Mouse (Mus musculus) midbrain, postnatal 0 days (tissue): Measurements from ENCODE around the gene Phf13. TPM values are rescaled to one million over a fixed set of nuclear protein-coding genes. Genes with fewer than 3 reads are reported as not detected.

ENCODE experiments used
- ATAC-seq: fragments of 200-750 bp; cut with Nextera tagmentation; 2 replicates; pipeline ENCODE4 v1.8.0; 2017; ENCODE audit warnings: moderate number of reproducible peaks, mild to moderate bottlenecking, moderate TSS enrichment, moderate library complexity; ENCODE audit not compliant: low FRiP score
- DNase-seq: peaks from one replicate; pipeline ENCODE4 v3.0.0-alpha.2; 2015; ENCODE audit warnings: low spot score
- H3K27ac ChIP-seq: fragments of 300-500 bp; sonication (generic); 2 replicates; pipeline ENCODE4 v1.5.1; 2014; ENCODE audit warnings: low read depth, mild to moderate bottlenecking, low read length, mixed read lengths
- H3K27me3 ChIP-seq: fragments of 300-500 bp; sonication (generic); 2 replicates; pipeline ENCODE4 v1.6.1; 2014; ENCODE audit warnings: low read length, control low read depth, mixed read lengths; ENCODE audit not compliant: insufficient read depth
- H3K36me3 ChIP-seq: fragments of 300-500 bp; sonication (generic); 2 replicates; pipeline ENCODE4 v1.6.1; 2014; ENCODE audit warnings: low read length, control low read depth, mixed read lengths; ENCODE audit not compliant: insufficient read depth
- H3K4me1 ChIP-seq: fragments of 300-500 bp; sonication (generic); 2 replicates; pipeline ENCODE4 v1.6.1; 2014; ENCODE audit warnings: mild to moderate bottlenecking, control low read depth, antibody characterized with exemption, low read length, mixed read lengths; ENCODE audit not compliant: insufficient read depth
- H3K4me2 ChIP-seq: fragments of 300-500 bp; sonication (generic); 2 replicates; pipeline ENCODE4 v1.6.1; 2014; ENCODE audit warnings: low read depth, mild to moderate bottlenecking, low read length, mixed read lengths; ENCODE audit not compliant: poor library complexity, severe bottlenecking
- H3K4me3 ChIP-seq: fragments of 300-500 bp; sonication (generic); 2 replicates; pipeline ENCODE4 v1.5.1; 2014; ENCODE audit warnings: low read depth, mild to moderate bottlenecking, low read length, moderate library complexity
- H3K9ac ChIP-seq: fragments of 300-500 bp; sonication (generic); replicated peaks from 2 replicates; pipeline ENCODE4 v1.6.1; 2014; ENCODE audit warnings: mild to moderate bottlenecking, low read length, moderate library complexity, mixed read lengths; ENCODE audit not compliant: poor library complexity, severe bottlenecking
- H3K9me3 ChIP-seq: fragments of 300-500 bp; sonication (generic); 2 replicates; pipeline ENCODE4 v1.6.1; 2016; ENCODE audit warnings: low read length, control low read depth
- CTCF ChIP-seq: IDR thresholded peaks from 2 replicates; pipeline ENCODE4 v1.5.1; 2016; ENCODE audit warnings: antibody characterized with exemption, mild to moderate bottlenecking
- WGBS: fragments of 180-500 bp; shearing (Covaris S2); extraction: QIAGEN DNeasy Blood & Tissue Kit; methylation state at CpG from one replicate; pipeline ENCODE4 v1.1.7; 2014; 5-methylcytosine and 5-hydroxymethylcytosine counted together
- polyA plus RNA-seq: library from polyadenylated mRNA; unstranded; fragments of >200 nt; fragmentation: Nextera tagmentation; extraction: Ambion mirVana; gene quantifications from 2 replicates; pipeline ENCODE4 v1.2.1, GENCODE M21; 2015
- total RNA-seq: library from RNA; depleted of rRNA; stranded (reverse); fragments of >200 nt; gene quantifications from 2 replicates; pipeline ENCODE4 v1.2.3, GENCODE M21; 2014

The Phf13 gene
- total and polyA plus RNA-seq, 2 experiments from 2014 or later: 16.6 to 18.3 TPM

GRCm38 (mm10) chr4:152010707-152011134, 14.7 kb upstream of the Phf13 start:
- TF ChIP-seq CTCF: no peak
- peak overlapping the region; percentile 64; the same call in 1 of the 2 replicates for H3K9ac ChIP-seq
- H3K27me3 ChIP-seq: peaks cover 21% of the 10 kb centered on the region
- H3K4me3 ChIP-seq: peak overlapping the region; percentile 58
- peaks cover 11% of the 10 kb centered on the region; the same call in 1 of the 2 replicates for H3K4me1 ChIP-seq
- no peak overlapping the region for H3K27ac ChIP-seq
- ATAC-seq (no peak), DNase-seq (no peak)
- H3K36me3 ChIP-seq: peaks cover 11% of the 10 kb centered on the region
- H3K4me2 ChIP-seq: peak overlapping the region; percentile 99
- H3K9me3 ChIP-seq: no peaks in the 10 kb centered on the region
- 8% methylated on average over 13 of the region's 13 CpGs for WGBS

- no peak for DNase-seq
- H3K27ac ChIP-seq: no peak overlapping the region
- ATAC-seq: no peak
Observed at GRCm38 (mm10) chr4:152010091-152010706, 14.1 kb upstream of the Phf13 start.

GRCm38 (mm10) chr4:152009076-152010051, 13.3 kb upstream of the Phf13 start:
- peak overlapping the region; percentile 77 for H3K27ac ChIP-seq
- under 1% methylated on average over 91 of the region's 115 CpGs for WGBS
- DNase-seq: peak; percentile 65

More at GRCm38 (mm10) chr4:152010091-152010706, 14.1 kb upstream of the Phf13 start:
- Histone ChIP-seq H3K4me1 (peaks cover 11% of the 10 kb centered on the region; the same call in 1 of the 2 replicates), H3K4me3 (peak overlapping the region; percentile 58), H3K36me3 (peaks cover 6% of the 10 kb centered on the region), H3K4me2 (peak overlapping the region; percentile 99), H3K27me3 (peaks cover 21% of the 10 kb centered on the region), H3K9me3 (no peaks in the 10 kb centered on the region), H3K9ac (peak overlapping the region; percentile 64; the same call in 1 of the 2 replicates)
- WGBS: 1% methylated on average over 10 of the region's 10 CpGs
- no peak for TF ChIP-seq CTCF

GRCm38 (mm10) chr4:152008622-152009075, 12.6 kb upstream of the Phf13 start, which contains the start of gene Klhl21:
Gene Klhl21, plus strand, starts transcription at chr4:152008803.
- Histone ChIP-seq H3K4me2 (peak within 1 kb of the TSS; percentile 99), H3K4me1 (peaks cover 11% of the 10 kb centered on the region; the same call in 1 of the 2 replicates), H3K4me3 (peak within 1 kb of the TSS; percentile 58), H3K9me3 (no peaks in the 10 kb centered on the region), H3K27ac (peak within 1 kb of the TSS; percentile 77), H3K36me3 (no peaks in the 10 kb centered on the region), H3K9ac (peak within 1 kb of the TSS; percentile 64), H3K27me3 (peaks cover 21% of the 10 kb centered on the region)
- DNase-seq (peak; percentile 96), ATAC-seq (peak; percentile 86)
- no peak for TF ChIP-seq CTCF
- under 1% methylated on average over 45 of the region's 45 CpGs for WGBS

More at GRCm38 (mm10) chr4:152009076-152010051, 13.3 kb upstream of the Phf13 start:
- peaks cover 21% of the 10 kb centered on the region for H3K27me3 ChIP-seq
- H3K4me1 ChIP-seq: peaks cover 11% of the 10 kb centered on the region; the same call in 1 of the 2 replicates
- peak; percentile 74 for ATAC-seq
- peak overlapping the region; percentile 99 for H3K4me2 ChIP-seq
- H3K4me3 ChIP-seq: peak overlapping the region; percentile 58
- H3K9ac ChIP-seq: peak overlapping the region; percentile 64
- no peaks in the 10 kb centered on the region for H3K9me3 ChIP-seq
- no peak for TF ChIP-seq CTCF
- H3K36me3 ChIP-seq: no peaks in the 10 kb centered on the region

GRCm38 (mm10) chr4:152008148-152008500, 12.1 kb upstream of the Phf13 start:
- no peaks in the 10 kb centered on the region for H3K9me3 ChIP-seq
- peak overlapping the region; percentile 77; the same call in 1 of the 2 replicates for H3K27ac ChIP-seq
- TF ChIP-seq CTCF: no peak
- H3K9ac ChIP-seq: peak overlapping the region; percentile 64
- ATAC-seq (no peak), DNase-seq (no peak)
- H3K4me2 ChIP-seq: peak overlapping the region; percentile 99
- peaks cover 11% of the 10 kb centered on the region; the same call in 1 of the 2 replicates for H3K4me1 ChIP-seq
- no peaks in the 10 kb centered on the region for H3K36me3 ChIP-seq
- peaks cover 21% of the 10 kb centered on the region for H3K27me3 ChIP-seq
- H3K4me3 ChIP-seq: peak overlapping the region; percentile 58
- under 1% methylated on average over 14 of the region's 14 CpGs for WGBS
